ENCODE assay signal across 33 mouse cellular contexts in genomic region chr15:89883799-89884198, GRCm38 (mm10). TPM values are rescaled to one million over a fixed set of nuclear protein-coding genes. Genes with fewer than 3 reads are reported as not detected.
"Had no signal": no experiment of that assay in that cellular context is flagged by ENCODE, and none has a peak within 500 bp of the region (broad histone marks: within the 10 kb centered on the region; RNA-seq: fewer than 3 reads in every experiment).

No protein-coding gene starts in this region.

- H3K4me2 ChIP-seq: heart, embryonic 11.5 days; heart, embryonic 13.5 days; heart, embryonic 15.5 days; hindbrain, embryonic 12.5 days; hindbrain, embryonic 14.5 days; intestine, embryonic 15.5 days; limb, embryonic 12.5 days; liver, embryonic 11.5 days; liver, embryonic 13.5 days; liver, embryonic 15.5 days had no signal

- H3K27me3 ChIP-seq: heart, embryonic 13.5 days; heart, embryonic 15.5 days; hindbrain, embryonic 12.5 days; intestine, embryonic 15.5 days; limb, embryonic 12.5 days; liver, embryonic 13.5 days; liver, embryonic 15.5 days had no signal

- H3K36me3 ChIP-seq: heart, embryonic 13.5 days; heart, embryonic 15.5 days; hindbrain, embryonic 10.5 days; hindbrain, embryonic 12.5 days; intestine, embryonic 15.5 days; limb, embryonic 10.5 days; limb, embryonic 12.5 days; liver, embryonic 13.5 days; liver, embryonic 15.5 days had no signal

- H3K9me3 ChIP-seq: heart, embryonic 15.5 days; hindbrain, embryonic 10.5 days; hindbrain, embryonic 12.5 days; intestine, embryonic 15.5 days; limb, embryonic 10.5 days; limb, embryonic 12.5 days; liver, embryonic 13.5 days; liver, embryonic 15.5 days had no signal

- H3K9ac ChIP-seq: heart, embryonic 13.5 days; heart, embryonic 15.5 days; hindbrain, embryonic 12.5 days; hindbrain, embryonic 14.5 days; intestine, embryonic 15.5 days; limb, embryonic 12.5 days; liver, embryonic 13.5 days; liver, embryonic 15.5 days had no signal

- H3K4me3 ChIP-seq: heart, adult 2 months; heart, embryonic 13.5 days; heart, embryonic 15.5 days; hindbrain, embryonic 10.5 days; hindbrain, embryonic 12.5 days; intestine, embryonic 15.5 days; layer of hippocampus, adult 2 months; left cerebral cortex, adult 2 months; limb, embryonic 10.5 days; limb, embryonic 12.5 days; liver, embryonic 13.5 days; liver, embryonic 15.5 days had no signal

- ATAC-seq: hindbrain, embryonic 16.5 days; inflammation-experienced regulatory T-cells, adult 6 months; intestine, embryonic 15.5 days; intestine, postnatal 0 days had no signal

- H3K4me1 ChIP-seq: heart, embryonic 13.5 days; heart, embryonic 15.5 days; hindbrain, embryonic 10.5 days; hindbrain, embryonic 12.5 days; intestine, embryonic 15.5 days; limb, embryonic 10.5 days; limb, embryonic 12.5 days; liver, embryonic 13.5 days; liver, embryonic 15.5 days had no signal

- DNase-seq: gastrocnemius, postnatal 14 days; gastrocnemius, postnatal 36 days; heart, adult 11 months; heart, adult 2 months; heart, postnatal 14 days; heart, postnatal 4 days; kidney, adult 18-20 months; kidney, adult 8-10 months; kidney, postnatal 10 days; kidney, postnatal 25 days; kidney, postnatal 4 days; liver; liver, embryonic 13.5 days had no signal

- H3K27ac ChIP-seq: heart, adult 2 months; heart, embryonic 13.5 days; heart, embryonic 15.5 days; hindbrain, embryonic 10.5 days; hindbrain, embryonic 12.5 days; hindbrain, embryonic 14.5 days; intestine, embryonic 15.5 days; layer of hippocampus, adult 2 months; left cerebral cortex, adult 2 months; limb, embryonic 10.5 days; limb, embryonic 12.5 days; liver, embryonic 13.5 days; liver, embryonic 15.5 days had no signal

RNA-seq across cellular contexts. Expression of gene Syt10, which starts 42.1 kb away (rescaled TPM):
- total RNA-seq: gastrocnemius, adult 18-20 months; gastrocnemius, adult 8-10 months; gastrocnemius, postnatal 14 days; gastrocnemius, postnatal 36 days; heart, adult 2 months; heart, postnatal 14 days; heart, postnatal 4 days had no signal
- polyA plus RNA-seq: heart, embryonic 11.5 days; heart, embryonic 13.5 days; inflammation-experienced regulatory T-cells, adult 6 months; kidney, embryonic 14.5 days; kidney, embryonic 16.5 days; limb, embryonic 10.5 days; limb, embryonic 12.5 days; liver, embryonic 11.5 days; liver, embryonic 13.5 days; liver, embryonic 15.5 days had no signal
